Mouse (Mus musculus): ENCODE data around the gene 1700040F15Rik.
"Not testable (repeated sequence)": the region's sequence is repeated elsewhere in the genome, so short reads cannot be mapped to it uniquely, and the experiment has no call there.

The 1700040F15Rik gene

GRCm38 (mm10) chrY:61101947-61102346 is at the start of gene 1700040F15Rik:
TSS of gene 1700040F15Rik (plus strand) at chrY:61102247.
- not testable (repeated sequence) for DNase-seq
